Mouse (Mus musculus): ENCODE results near the gene Sync. TPM values are rescaled to one million over a fixed set of nuclear protein-coding genes. Genes with fewer than 3 reads are reported as not detected.

The Sync gene
- total and polyA plus RNA-seq, 2 experiments from 2014 or later: 1.1 to 2.6 TPM

DNA sequence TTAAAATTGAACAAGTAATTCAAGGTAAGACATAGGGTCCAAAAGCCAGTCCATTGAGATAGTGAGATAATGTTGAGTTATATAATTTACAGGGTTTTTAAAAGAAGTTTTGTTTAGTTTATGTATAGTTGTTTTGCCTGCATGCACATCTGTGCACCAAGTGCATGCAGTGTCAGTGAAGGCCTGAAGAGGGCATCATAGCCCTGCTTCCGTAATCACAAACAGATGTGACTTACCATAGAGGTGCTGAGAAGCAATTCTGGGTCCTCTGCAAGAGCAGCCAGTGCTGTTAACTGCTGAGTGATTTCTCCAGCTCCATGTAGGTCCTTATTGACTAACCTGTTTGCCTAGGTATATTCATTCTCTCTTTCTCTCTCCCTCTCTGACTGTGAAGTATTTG lies 54.5 kb downstream of the Sync start:
- peak; percentile 37 for TF ChIP-seq CTCF (IDR thresholded peaks at IDR 0.05)
- no peaks in the 10 kb centered on the region for H3K27me3 ChIP-seq (ENCODE audit: insufficient read depth, low read length)
- no peak overlapping the region for H3K27ac ChIP-seq (ENCODE audit: low read depth, low read length)
- no peaks in the 10 kb centered on the region for H3K4me1 ChIP-seq (ENCODE audit: insufficient read depth, low read length)
- H3K9me3 ChIP-seq (ENCODE audit: low read length): no peaks in the 10 kb centered on the region
- peaks cover 7% of the 10 kb centered on the region for H3K36me3 ChIP-seq (ENCODE audit: insufficient read depth, low read length)
- DNase-seq (ENCODE audit: low spot score): no peak
- no peak for ATAC-seq (ENCODE audit: low FRiP score)
- H3K4me2 ChIP-seq (ENCODE audit: low read depth, low read length, poor library complexity, severe bottlenecking): no peak overlapping the region
- no peak overlapping the region for H3K4me3 ChIP-seq (ENCODE audit: low read depth, low read length)
- no peak overlapping the region for H3K9ac ChIP-seq (replicated peaks; ENCODE audit: low read length, poor library complexity, severe bottlenecking)
- WGBS: 95% methylated on average over 1 of the region's 1 CpGs

DNA sequence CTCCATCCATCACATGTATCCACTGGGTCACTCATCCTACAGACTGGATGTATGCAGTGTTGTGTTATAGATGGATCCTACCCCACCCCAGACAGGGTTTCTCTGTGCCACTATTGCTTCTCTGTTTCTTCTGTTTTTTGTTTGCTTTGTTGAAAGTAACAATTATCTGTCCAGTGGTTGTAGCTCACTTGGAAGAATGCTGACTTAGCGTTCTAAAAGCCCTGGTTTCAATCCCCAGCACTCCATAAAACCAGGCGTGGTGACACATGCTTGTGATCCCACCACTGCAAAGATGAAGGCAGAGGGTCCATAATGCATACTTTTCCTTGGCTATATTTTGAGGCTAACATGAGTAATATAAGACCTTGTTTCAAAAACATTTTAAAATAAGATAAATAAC lies 55.3 kb downstream of the Sync start:
- no peak overlapping the region for H3K4me2 ChIP-seq (ENCODE audit: low read depth, low read length, poor library complexity, severe bottlenecking)
- no peak overlapping the region for H3K9ac ChIP-seq (replicated peaks; ENCODE audit: low read length, poor library complexity, severe bottlenecking)
- no peak overlapping the region for H3K4me3 ChIP-seq (ENCODE audit: low read depth, low read length)
- no peaks in the 10 kb centered on the region for H3K9me3 ChIP-seq (ENCODE audit: low read length)
- no peak for TF ChIP-seq CTCF (IDR thresholded peaks at IDR 0.05)
- H3K27ac ChIP-seq (ENCODE audit: low read depth, low read length): no peak overlapping the region
- no peaks in the 10 kb centered on the region for H3K27me3 ChIP-seq (ENCODE audit: insufficient read depth, low read length)
- H3K4me1 ChIP-seq (ENCODE audit: insufficient read depth, low read length): no peaks in the 10 kb centered on the region
- ATAC-seq (ENCODE audit: low FRiP score) (no peak), DNase-seq (ENCODE audit: low spot score) (no peak)
- H3K36me3 ChIP-seq (ENCODE audit: insufficient read depth, low read length): peaks cover 7% of the 10 kb centered on the region
- 92% methylated on average over 2 of the region's 2 CpGs for WGBS

DNA sequence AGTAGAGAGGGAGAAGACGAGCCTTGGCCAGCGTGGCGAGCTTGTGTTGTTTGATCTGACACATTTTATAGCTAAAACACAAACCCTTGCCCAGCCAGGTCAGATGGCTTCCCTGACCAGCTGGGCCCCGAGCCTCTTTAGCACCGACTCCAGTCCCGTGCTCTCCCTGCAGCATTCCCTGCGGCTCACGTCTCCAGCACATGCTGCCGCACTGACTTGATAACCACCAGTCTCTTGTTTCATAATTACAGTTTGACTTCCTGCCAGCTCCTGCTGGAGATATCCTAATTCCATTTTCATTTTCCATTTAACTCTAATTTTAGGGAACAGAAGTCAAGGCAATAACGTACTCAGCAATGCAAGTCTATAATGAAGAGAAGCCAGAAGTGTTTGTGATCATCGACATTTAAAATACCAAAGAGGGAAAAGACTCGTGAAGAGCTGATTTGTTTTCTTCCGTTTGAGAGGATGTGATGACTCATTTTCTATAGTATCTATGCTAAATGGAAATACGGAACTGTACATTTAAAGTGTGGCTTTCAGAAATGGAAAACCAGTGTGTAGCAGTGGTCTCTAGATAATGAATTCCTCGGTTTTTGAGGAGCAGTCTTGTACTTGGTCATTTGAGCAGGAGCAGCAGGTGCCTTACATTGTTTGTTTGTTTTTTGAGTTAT lies 59.2 kb downstream of the Sync start:
- no peak for ATAC-seq (ENCODE audit: low FRiP score)
- no peak overlapping the region for H3K4me3 ChIP-seq (ENCODE audit: low read depth, low read length)
- H3K27me3 ChIP-seq (ENCODE audit: insufficient read depth, low read length): no peaks in the 10 kb centered on the region
- H3K27ac ChIP-seq (ENCODE audit: low read depth, low read length): no peak overlapping the region
- peaks cover 11% of the 10 kb centered on the region for H3K36me3 ChIP-seq (ENCODE audit: insufficient read depth, low read length)
- H3K9me3 ChIP-seq (ENCODE audit: low read length): no peaks in the 10 kb centered on the region
- no peak for DNase-seq (ENCODE audit: low spot score)
- no peak overlapping the region for H3K4me2 ChIP-seq (ENCODE audit: low read depth, low read length, poor library complexity, severe bottlenecking)
- 90% methylated on average over 15 of the region's 15 CpGs for WGBS
- H3K4me1 ChIP-seq (ENCODE audit: insufficient read depth, low read length): no peaks in the 10 kb centered on the region
- H3K9ac ChIP-seq (replicated peaks; ENCODE audit: low read length, poor library complexity, severe bottlenecking): no peak overlapping the region
- no peak for TF ChIP-seq CTCF (IDR thresholded peaks at IDR 0.05)

DNA sequence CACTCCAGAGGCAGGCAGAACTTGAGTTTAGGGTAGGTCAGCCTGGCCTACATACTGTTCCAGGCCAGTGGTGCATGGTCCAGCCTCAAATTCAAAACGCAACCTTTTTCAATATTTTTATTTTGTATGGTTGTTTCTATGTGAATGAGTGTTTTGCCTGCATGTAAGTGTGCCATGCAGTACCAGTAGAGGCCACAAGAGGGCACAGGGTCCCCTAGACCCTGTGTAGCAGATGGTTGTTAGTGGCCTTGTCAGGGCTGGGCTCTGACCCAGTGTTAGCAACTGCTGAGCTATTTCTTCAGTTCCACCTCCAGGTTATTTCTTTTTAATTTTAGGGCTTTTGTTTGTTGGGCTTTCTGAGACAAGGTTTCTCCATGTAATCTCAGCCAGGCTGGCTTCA lies 63.2 kb downstream of the Sync start:
- H3K27me3 ChIP-seq (ENCODE audit: insufficient read depth, low read length): no peaks in the 10 kb centered on the region
- H3K9me3 ChIP-seq (ENCODE audit: low read length): no peaks in the 10 kb centered on the region
- DNase-seq (ENCODE audit: low spot score) (peak; percentile 87), ATAC-seq (ENCODE audit: low FRiP score) (0 out of 2 replicates have a peak, but pooled peaks have one; percentile 62)
- no peaks in the 10 kb centered on the region for H3K4me1 ChIP-seq (ENCODE audit: insufficient read depth, low read length)
- no peak overlapping the region for H3K27ac ChIP-seq (ENCODE audit: low read depth, low read length)
- TF ChIP-seq CTCF (IDR thresholded peaks at IDR 0.05): peak; percentile 99
- no peak overlapping the region for H3K4me3 ChIP-seq (ENCODE audit: low read depth, low read length)
- 9% methylated on average over 1 of the region's 1 CpGs for WGBS
- peaks cover 17% of the 10 kb centered on the region for H3K36me3 ChIP-seq (ENCODE audit: insufficient read depth, low read length)
- H3K4me2 ChIP-seq (ENCODE audit: low read depth, low read length, poor library complexity, severe bottlenecking): no peak overlapping the region
- no peak overlapping the region for H3K9ac ChIP-seq (replicated peaks; ENCODE audit: low read length, poor library complexity, severe bottlenecking)

DNA sequence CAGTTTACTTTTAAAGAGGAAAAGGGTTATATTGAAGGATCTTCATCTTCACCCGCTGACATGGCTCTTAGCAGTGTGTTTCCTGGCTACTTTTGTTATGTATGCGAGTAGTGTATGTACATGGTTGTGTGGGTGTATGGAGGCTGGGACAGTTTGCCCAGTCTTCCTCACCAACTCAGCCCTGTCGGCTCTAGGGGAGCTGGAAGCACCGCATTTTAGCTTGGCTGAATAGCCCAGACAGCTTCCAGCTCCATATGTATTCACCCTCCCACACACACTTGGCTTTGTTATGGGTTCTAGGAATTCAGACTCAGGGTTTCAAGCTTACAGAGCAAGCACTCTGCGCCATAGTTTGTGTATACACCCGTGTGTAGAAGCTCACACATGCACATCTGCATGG lies 63.7 kb downstream of the Sync start:
- no peak overlapping the region for H3K27ac ChIP-seq (ENCODE audit: low read depth, low read length)
- no peak for TF ChIP-seq CTCF (IDR thresholded peaks at IDR 0.05)
- ATAC-seq (ENCODE audit: low FRiP score) (no peak), DNase-seq (ENCODE audit: low spot score) (no peak)
- H3K4me2 ChIP-seq (ENCODE audit: low read depth, low read length, poor library complexity, severe bottlenecking): no peak overlapping the region
- WGBS: 76% methylated on average over 6 of the region's 6 CpGs
- H3K9me3 ChIP-seq (ENCODE audit: low read length): no peaks in the 10 kb centered on the region
- no peak overlapping the region for H3K9ac ChIP-seq (replicated peaks; ENCODE audit: low read length, poor library complexity, severe bottlenecking)
- H3K36me3 ChIP-seq (ENCODE audit: insufficient read depth, low read length): peaks cover 20% of the 10 kb centered on the region
- no peaks in the 10 kb centered on the region for H3K27me3 ChIP-seq (ENCODE audit: insufficient read depth, low read length)
- H3K4me3 ChIP-seq (ENCODE audit: low read depth, low read length): no peak overlapping the region
- no peaks in the 10 kb centered on the region for H3K4me1 ChIP-seq (ENCODE audit: insufficient read depth, low read length)

DNA sequence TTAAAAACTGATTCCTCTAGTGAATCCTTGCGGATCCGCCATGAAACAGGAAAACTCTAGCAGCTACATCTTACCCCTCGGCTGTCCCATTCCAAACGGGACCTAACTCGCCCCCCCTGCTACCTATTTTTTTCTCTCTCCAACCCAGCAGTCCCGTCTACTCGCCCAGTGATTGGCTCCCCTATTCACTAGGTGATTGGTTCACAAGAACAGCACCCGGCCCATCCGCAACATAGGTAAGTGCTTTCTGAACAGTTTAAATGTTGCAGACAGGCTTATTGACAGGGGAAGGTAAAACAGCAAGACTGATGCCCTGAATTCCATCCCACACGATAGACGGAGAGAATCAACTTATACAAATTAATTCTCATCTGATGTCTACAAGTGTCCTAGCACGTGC lies 65.8 kb downstream of the Sync start:
- no peak for TF ChIP-seq CTCF (IDR thresholded peaks at IDR 0.05)
- Histone ChIP-seq H3K9me3 (ENCODE audit: low read length) (no peaks in the 10 kb centered on the region), H3K27ac (ENCODE audit: low read depth, low read length) (no peak overlapping the region), H3K4me1 (ENCODE audit: insufficient read depth, low read length) (no peaks in the 10 kb centered on the region), H3K36me3 (ENCODE audit: insufficient read depth, low read length) (peaks cover 26% of the 10 kb centered on the region), H3K4me2 (ENCODE audit: low read depth, low read length, poor library complexity, severe bottlenecking) (no peak overlapping the region), H3K4me3 (ENCODE audit: low read depth, low read length) (no peak overlapping the region), H3K27me3 (ENCODE audit: insufficient read depth, low read length) (no peaks in the 10 kb centered on the region), H3K9ac (replicated peaks; ENCODE audit: low read length, poor library complexity, severe bottlenecking) (no peak overlapping the region)
- 93% methylated on average over 12 of the region's 12 CpGs for WGBS
- DNase-seq (ENCODE audit: low spot score) (no peak), ATAC-seq (ENCODE audit: low FRiP score) (no peak)

Measured in midbrain, postnatal 0 days (tissue).